Mouse (Mus musculus) MEL-GATA-1-ER (cell line): Measurements from ENCODE around the gene Cdc37.
"Not testable (repeated sequence)": the region's sequence is repeated elsewhere in the genome, so short reads cannot be mapped to it uniquely, and the experiment has no call there.

Experiments
- DNase-seq: peaks from one replicate; pipeline ENCODE4 v3.0.0-alpha.2; 2012; ENCODE audit warnings: low read depth; ENCODE audit errors: extremely low read depth

Gene Cdc37

DNA sequence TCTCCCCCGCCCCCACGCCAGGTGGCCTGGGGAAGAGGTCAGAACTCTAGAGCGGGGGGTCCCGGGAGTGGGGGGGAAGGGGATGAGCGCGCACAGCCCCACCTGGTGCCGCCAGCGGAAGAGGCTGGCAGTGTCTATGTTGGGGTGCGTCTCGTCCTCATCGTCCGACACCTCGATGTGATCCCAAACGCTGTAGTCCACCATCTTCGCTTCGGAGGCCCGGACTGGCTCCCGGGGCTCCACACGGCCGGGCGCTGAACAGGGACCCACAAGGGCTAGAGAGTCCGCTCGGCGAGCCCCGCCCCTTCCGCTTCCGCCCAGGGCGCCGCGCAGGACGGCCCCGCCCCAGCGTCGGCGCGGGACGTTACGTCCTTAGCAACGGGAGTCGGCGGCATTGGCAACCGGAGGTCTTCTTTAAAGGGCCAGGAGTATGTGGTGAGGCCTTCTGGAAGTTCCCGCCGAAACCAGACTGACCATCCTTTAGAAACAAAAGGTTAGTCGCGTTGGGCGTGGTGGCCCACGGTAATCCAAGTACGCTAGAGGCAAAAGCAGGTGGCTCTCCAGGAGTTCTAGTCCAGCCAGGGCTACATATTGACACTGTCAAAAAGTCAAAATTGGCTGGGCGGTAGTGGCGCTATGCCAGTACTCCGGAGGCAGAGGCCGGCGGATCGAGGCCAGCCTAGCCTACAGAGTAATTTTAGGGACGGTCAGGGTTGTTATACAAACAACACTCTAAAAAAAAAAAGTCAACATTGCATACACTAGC lies at the start of gene Cdc37:
Gene Cdc37, minus strand, starts transcription at position 329 of the 766 bp plus-strand sequence.
- DNase-seq: peak; percentile 86

DNA sequence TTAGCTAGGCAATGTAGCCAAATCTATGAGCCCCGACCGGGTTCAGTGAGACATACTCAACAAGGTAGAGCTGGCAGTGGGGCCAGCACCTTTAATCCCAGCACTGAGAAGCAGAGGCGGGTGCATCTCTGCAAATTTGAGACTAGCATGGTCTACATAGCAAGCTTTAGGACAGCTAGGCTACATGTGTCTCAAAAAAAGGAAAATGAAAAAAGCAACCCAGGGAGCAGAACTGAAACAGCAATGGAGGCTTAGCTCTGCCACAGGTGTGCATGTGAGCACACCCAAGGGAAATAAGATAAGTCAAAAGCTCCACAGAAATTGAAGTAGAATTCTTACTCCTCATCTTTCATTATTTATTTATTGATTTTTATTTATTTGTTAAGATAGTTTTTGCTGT lies 49.2 kb upstream of the Cdc37 start:
- DNase-seq: no peak

DNA sequence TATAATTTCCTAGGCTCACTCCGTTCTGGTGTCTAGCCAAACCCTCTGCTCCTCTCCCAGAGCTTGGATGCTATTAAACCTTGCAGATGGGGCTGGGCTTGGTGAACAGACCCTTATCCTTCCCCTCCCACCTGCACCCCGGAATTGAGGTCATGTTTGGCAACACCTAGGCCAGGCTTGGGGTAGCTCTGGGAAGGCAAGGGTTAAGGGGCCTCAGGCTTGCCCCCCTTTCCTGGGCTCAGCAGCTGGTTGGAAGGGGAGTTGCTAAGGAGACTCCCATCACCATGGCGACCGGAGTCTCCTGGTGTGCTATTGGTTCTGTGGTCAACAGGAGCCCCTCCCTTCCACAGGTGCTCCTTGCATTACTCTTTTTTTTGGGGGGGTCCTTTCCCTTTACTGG lies 48.2 kb upstream of the Cdc37 start:
- DNase-seq: no peak

DNA sequence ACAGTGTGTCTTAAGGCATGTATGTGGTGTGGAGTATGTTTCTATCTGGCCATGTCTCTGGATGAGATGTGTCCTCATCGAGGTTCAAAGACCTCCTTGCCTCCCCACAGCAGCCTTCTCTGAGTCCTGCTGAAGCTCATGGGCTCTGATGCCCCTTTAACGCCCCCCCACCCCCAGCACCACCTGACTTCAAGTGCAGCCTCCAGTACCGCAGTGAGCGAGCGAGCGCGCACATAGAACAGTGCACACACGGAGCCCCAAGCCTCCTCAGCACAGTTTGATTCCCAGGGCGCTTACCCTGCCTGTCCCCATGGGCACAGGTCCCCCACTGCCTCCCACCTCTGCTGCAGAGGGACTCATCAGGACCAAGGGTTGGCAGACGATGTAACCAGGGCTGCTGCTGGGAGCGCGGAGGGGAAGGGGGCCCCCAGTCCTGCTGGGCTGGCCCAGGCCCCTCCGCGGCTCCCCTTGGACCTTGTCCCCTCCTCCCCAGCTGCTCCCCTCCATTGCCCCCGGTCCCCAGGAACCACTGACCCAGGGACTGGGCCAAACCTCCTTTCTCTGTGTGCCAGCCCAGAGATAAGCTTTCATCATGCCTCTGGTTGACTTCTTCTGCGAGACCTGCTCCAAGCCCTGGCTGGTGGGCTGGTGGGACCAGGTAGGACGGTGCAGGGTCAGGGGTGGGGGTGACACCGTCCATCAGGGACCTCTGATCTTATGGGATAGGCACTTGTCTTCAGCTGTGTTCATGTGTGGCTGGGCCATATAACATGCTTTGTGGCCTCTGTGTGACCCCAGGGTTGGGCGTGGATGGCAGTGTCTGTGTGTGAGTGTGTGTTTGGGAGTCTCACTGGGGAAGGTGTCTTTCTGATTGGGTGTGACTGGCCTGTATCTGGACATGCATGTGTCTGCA lies 47.0 kb upstream of the Cdc37 start:
- no peak for DNase-seq

DNA sequence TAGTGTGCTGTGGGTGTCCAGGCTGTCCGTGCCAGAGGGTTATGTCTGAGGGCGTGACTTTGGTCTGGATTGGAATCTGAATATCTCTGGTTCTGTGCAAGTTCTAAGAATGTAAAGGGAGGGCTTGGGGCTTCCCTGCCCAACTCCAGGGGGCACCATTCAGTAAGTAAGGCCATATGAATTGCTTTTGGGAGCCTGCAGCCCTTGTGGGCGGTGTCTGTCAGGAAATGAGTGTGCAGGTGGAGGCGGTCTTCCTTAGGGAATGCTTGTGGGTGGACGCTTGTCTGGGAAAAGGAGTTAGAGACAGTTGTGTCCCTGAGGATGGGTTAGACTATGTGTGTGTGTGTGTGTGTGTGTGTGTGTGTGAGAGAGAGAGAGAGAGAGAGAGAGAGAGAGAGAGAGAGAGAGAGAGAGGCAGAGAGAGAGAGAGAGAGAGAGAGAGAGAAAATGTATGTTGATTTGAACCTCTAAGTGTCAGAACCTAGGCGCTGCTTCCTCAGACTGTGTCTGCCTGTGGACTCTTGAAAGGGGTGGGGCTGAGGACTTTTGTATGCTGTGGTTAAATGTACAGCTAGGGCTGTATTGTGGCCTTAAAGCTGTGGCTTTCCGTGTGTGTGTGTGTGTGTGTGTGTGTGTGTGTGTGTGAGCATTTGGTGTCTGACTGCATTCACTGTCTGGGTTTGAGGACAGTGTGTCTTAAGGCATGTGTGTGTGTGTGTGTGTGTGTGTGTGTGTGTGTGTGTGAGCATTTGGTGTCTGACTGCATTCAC lies 46.1 kb upstream of the Cdc37 start:
- DNase-seq: not testable (repeated sequence)

DNA sequence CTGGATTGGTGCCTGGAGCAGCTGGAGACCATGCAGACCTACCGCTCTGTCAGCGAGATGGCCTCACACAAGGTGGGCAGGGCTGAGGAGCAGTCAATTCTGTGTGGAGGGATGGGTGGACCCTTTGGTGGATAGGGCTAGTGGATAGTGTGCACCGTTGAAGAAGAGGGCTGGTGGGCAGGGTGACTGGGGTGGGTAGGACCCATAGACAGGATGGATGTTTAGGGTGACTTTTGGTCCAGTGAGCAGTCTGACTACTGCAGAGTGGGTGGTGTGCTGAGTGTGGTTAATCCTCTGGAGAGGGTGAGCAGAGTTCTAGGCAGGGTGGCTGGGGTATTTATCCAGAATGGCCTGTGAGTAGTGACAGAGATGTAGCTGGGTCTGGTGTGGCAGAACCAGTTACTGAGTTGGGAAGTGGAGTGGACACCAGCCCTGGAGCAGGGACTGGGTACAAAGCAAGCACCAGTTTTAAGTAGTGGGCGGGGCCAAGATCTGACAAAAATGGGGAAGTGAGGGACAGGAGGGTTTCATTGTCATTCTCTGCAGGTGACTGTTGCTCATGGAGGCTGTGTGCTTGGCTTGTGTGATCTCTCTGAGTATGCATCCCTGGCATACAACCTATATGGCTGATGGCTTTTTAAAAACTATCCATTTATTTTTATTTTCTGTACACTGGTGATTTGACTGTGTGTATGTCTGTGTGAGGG lies 45.2 kb upstream of the Cdc37 start:
- DNase-seq: peak; percentile 65

DNA sequence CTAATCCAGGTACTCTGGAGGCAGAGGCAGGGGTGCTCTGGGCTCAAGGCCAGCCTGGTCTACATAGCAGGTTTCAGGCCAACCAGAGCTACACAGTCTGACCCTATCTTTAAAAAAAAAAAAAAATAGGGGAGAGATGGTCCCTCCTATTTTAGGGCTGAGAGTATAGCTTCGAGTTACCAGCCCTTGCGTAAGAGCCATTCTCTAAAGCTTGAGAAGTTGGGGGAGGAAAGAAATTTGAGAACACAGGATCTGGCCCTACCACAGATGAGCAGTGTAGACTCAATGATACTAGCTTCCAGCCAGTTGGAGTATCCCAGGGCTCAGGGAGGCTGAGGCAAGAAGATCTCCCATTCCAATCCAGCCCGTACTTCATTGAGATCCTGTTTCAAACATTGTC lies 44.0 kb upstream of the Cdc37 start:
- DNase-seq: no peak

DNA sequence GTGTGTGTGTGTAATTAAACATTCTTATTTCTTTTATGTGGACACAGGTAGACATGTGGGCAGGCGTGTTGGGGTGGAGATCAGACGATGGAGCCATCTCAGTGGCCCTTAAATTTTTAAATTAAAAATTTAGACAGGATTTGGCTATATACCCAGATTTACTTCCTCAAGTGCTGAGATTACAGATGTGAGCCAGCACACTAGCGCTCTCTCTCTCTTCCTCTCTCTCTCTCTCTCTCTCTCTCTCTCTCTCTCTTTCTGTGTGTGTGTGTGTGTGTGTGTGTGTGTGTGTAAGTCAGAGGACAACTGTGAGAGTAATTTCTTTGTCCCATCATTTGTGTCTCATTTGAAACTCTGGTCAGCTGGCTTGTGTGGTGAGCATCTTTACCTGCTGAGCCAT lies 40.9 kb upstream of the Cdc37 start:
- no peak for DNase-seq

DNA sequence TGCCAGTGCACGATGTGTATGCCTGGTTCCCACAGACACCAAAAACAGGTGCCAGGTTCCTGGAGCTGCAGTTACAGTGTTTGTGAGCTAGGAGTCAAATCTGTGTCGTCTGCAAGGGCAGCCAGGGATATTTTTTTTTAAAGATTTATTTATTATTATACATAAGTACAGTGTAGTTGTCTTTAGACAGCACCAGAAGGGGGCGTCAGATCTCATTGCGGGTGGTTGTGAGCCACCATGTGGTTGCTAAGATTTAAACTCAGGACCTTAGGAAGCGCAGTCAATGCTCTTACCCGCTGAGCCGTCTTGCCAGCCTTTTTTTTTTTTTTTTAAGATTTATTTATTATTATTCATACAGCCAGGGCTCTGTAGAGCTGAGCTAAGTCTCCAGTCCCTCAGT lies 40.1 kb upstream of the Cdc37 start:
- DNase-seq: peak; percentile 57

DNA sequence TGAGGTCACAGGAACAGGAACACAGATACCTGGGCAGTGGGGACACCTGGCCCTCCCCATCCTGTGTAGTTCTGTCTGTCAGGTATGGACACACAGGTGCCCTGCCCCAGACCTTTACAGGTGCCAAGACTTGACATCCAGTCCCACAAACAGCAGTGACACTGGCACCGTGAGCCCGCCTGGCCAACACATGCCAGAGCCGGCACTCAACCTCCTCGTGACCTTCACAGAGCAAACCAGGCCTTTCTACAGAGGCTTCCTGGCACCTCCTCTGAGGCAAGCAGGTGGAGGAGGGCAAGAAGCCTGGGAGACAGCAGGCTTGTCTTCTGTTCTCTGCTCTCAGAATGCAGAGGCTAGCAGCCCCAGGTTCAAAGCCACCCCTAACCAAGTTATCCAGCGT lies 35.7 kb upstream of the Cdc37 start:
- no peak for DNase-seq

DNA sequence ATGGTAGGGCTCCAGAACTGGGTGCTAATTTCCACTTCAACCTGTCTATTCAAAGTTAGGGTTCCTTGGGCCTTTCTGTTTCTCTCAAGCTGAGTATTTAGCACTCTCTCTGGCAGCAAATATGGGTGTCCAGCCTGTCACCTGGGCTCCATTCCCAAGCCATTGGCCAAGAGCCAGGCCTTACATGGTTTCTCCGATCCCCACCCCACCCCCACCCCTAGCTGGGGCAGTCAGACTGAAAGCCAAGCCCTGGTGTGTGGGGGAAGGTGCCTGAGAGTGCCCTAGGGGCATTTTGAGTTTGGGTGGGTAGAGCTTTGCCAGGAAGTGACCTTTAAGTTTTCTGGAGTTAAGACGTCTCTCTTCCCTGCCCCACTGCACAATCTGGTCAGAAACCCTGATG lies 35.0 kb upstream of the Cdc37 start:
- no peak for DNase-seq

DNA sequence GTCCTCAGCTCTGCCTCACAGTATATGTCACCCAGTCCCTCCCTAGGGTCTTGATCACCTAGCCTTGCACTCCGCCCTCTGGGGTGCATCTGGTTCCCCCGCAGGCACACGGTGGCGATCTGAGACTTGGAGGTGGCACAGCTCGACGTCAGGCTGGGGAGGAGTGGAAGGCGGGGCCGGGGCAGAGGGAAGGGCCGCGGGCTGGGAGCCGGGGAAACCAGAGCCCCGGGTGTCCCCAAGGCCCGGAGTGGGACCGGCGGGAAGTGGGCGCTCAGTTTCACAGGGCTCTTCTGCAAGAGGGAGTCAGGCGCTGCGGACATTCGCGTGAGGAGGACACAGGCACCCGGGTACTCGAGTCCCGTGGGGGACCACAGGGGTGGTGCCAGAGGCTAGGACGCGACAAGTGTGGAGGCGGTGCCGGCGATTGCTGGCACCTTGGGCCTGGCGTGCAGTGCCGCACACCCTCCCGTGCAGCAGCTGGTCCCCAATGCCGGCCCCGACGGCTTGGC lies 34.2 kb upstream of the Cdc37 start:
- DNase-seq: no peak

DNA sequence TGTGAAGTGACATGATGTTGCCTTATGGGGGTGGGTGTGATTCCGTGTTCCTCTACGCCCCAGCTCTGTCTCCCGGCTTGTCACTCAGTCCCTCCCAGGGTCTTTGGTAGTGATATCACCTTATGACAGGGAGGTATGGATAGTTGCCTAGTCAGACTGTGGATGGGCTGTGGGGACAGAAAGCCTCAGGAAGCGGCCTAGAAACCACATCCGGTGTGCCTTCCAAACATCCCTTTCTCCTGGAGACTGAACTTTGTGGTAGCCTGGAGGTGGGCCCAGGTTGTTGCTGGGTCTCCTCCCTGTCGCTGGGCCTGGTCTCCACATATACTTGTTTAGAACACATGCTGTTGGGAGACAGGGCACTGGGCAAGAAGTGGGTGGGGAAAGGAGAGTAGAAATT lies 33.6 kb upstream of the Cdc37 start:
- DNase-seq: no peak

DNA sequence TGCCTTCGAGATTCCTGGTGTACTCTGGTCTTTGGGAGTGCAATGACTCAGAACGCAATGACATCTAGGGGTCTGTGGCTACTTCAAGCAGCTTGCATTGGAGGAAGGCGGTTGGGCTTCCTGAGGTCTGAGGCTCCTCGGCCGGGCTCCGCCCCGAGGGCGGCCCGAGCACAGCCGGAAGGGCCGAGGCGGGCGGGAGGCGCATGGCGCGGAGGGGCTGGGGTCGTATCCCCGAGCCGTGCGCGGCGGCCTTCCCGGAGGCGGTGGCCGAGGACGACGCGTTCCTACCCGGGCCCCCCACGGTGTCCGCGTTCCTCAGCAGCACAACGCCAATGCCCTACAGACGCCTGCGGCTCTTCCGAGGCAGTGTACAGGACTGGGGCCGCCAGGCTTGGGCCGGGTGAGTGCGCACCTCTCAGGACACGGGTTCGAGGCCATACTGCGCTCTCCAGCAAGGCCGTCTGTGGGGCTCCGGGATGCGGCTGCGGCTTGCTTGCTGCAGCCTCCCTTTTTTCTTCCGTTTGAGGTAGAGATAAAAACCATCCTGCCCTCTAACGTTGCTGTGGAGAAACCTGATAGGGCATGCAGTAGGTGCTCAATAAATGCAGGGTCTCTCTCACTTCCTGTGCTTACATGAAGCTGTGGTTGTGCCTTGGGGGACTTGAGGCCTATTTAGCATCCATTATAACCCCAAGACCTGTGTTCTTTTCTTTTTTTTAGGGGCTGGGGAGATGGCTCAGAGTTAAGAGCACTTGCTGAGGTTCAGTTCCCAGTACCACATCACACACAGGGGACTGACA lies 31.8 kb upstream of the Cdc37 start:
- no peak for DNase-seq

DNA sequence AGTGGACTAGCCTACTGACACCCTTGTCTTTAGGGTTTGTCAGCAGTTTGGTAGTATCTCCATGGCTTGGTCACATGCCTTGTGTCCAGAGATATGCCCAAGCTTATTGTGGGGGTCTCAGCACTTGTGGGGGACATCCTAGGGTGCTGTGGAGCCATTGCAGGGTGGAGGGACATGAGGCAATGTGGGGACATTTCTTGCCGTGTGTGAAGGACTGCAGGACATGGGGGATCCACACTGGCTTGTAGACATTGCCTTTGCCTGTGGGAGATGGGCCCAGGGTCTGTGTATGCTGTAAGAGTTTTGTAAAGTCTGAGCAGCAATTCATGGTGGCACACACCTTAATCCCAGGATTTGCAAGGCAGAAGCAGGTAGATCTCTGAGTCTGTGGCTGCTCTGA lies 31.1 kb upstream of the Cdc37 start:
- DNase-seq: no peak

DNA sequence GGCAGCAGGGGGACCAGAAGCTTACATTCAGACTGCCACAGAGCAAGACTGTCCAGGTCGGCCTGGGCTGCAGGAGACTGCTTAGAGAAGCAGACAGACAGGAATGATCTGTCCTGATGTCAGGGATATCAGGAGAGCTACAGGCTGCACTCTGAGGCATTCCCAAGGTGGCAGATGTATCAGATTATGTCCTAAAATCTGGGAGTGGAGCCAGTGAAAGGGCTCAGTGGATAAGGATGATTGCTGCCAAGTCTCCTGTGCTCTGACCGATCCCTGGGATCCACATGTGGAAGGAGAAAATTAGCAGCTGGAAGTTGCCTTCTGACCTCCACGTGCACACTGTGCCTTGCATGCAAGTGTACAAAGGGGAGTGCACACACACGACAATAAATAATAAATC lies 30.6 kb upstream of the Cdc37 start:
- DNase-seq: no peak

DNA sequence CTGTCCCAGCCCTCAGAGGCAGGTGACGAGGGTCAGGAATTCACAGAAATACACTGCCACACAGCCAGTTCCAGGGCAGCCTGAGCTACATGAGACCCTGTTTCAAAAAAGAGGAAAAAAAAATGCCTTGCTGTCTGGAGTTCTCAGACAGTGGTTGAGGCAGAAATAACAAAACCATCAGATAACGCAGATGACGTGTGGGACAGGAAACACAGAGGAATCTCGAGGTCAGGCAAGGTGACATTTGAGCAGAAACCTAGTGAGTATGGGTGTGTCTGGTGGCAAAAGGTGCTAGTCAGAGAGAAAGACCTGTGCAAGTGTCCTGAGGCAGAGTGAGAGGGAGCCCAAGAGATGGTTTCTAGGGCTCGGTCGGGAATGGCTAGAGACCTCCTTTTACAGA lies 22.6 kb upstream of the Cdc37 start:
- DNase-seq: no peak

DNA sequence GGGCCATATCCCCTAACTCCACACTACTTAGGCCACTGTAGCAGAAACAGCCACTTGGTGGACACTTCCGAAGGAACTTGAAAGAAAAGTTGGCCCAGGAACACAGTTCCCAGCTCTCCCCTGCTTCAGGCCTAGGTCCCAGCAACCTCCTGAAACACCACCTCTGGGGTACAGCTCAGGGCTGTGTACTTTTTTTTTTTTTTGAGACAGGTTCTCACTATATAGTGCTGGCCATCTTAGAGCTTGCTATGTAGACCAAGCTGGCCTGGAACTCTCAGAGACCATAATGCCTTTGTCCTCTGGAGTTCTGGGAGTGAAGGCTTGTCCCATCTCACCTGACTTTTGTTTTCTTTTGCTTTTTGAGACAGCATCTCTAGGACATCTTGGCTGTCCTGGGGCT lies 19.4 kb upstream of the Cdc37 start:
- DNase-seq: no peak

DNA sequence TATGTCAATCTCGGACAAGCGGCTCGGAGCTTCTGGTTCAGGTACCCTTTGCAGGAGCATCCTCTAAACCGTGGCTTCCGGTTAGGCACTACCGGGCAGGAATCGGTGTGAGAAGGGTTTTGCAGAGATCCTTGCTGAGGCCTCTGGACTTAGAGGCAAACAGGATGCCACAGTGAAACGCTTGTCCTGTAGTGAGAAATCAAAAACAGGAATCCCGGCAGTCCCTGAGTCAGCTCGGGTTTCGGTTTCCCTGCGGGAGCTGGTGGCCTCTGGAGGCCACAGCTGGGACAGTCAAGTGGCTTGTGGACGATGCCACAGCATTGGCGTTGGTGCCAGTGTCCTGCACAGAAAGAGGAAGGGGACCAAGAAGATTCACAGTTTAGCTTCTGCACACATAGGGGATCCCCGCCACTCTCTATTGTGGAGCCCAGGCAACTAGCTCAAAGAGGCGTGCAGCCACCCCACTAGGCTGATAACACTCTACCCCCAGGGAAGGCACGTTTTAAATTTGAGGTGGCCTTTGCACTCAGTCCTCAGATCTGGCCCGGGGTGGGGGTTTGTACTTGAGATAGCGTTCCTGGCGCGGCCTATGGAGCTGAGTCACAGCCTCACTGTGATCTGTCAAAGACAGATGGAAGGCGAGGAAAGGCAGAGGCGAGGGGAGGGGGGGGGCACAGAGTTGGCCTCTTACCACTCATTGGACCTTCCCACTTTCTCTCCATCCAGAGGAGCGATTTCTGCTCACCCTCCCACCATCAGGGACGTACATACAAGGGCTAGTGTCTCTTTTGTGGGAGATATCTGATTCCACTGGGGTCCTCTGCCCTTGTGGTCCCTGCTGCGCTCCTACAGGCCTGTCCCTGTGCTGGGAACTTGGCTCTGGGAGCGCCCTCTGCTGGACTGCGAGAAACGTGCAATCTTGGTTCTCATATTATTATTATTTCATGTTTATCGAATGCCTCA lies 18.7 kb upstream of the Cdc37 start:
- DNase-seq: peak; percentile 91
